Mouse (Mus musculus) midbrain, embryonic 16.5 days (tissue): Measurements from ENCODE around the gene Ulk4. TPM values are rescaled to one million over a fixed set of nuclear protein-coding genes. Genes with fewer than 3 reads are reported as not detected.

Source experiments
- ATAC-seq: fragments of 200-750 bp; cut with Nextera tagmentation; 2 replicates; pipeline ENCODE4 v1.8.0; 2017; ENCODE audit warnings: moderate TSS enrichment
- H3K27ac ChIP-seq: fragments of 300-500 bp; sonication (generic); 2 replicates; pipeline ENCODE4 v1.5.1; 2014; ENCODE audit warnings: mild to moderate bottlenecking, low read length, mixed read lengths
- H3K27me3 ChIP-seq: fragments of 300-500 bp; sonication (generic); 2 replicates; pipeline ENCODE4 v1.6.1; 2014; ENCODE audit warnings: low read depth, low read length, mixed read lengths; ENCODE audit not compliant: control insufficient read depth, insufficient read depth
- H3K36me3 ChIP-seq: fragments of 300-500 bp; sonication (generic); 2 replicates; pipeline ENCODE4 v1.6.1; 2014; ENCODE audit warnings: mild to moderate bottlenecking, low read length, moderate library complexity, mixed read lengths; ENCODE audit not compliant: control insufficient read depth, insufficient read depth
- H3K4me1 ChIP-seq: fragments of 300-500 bp; sonication (generic); 2 replicates; pipeline ENCODE4 v1.6.1; 2014; ENCODE audit warnings: mild to moderate bottlenecking, low read length, mixed read lengths; ENCODE audit not compliant: control insufficient read depth, insufficient read depth
- H3K4me2 ChIP-seq: fragments of 300-500 bp; sonication (generic); 2 replicates; pipeline ENCODE4 v1.6.1; 2014; ENCODE audit warnings: mild to moderate bottlenecking, low read length, mixed read lengths
- H3K4me3 ChIP-seq: fragments of 300-500 bp; sonication (generic); 2 replicates; pipeline ENCODE4 v1.5.1; 2014; ENCODE audit warnings: low read depth, mild to moderate bottlenecking, low read length, moderate library complexity, mixed read lengths
- H3K9ac ChIP-seq: fragments of 300-500 bp; sonication (generic); 2 replicates; pipeline ENCODE4 v1.6.1; 2014; ENCODE audit warnings: low read depth, low read length, mixed read lengths
- H3K9me3 ChIP-seq: fragments of 300-500 bp; sonication (generic); replicated peaks from 2 replicates; pipeline ENCODE4 v1.6.1; 2014; ENCODE audit warnings: mild to moderate bottlenecking, low read length, mixed read lengths; ENCODE audit not compliant: control insufficient read depth, poor library complexity, severe bottlenecking
- WGBS: fragments of 180-500 bp; shearing (Covaris S2); extraction: QIAGEN DNeasy Blood & Tissue Kit; methylation state at CpG from one replicate; pipeline ENCODE4 v1.1.7; 2014; 5-methylcytosine and 5-hydroxymethylcytosine counted together
- polyA plus RNA-seq: library from polyadenylated mRNA; unstranded; fragments of >200 nt; fragmentation: Nextera tagmentation; extraction: Ambion mirVana; gene quantifications from 2 replicates; pipeline ENCODE4 v1.2.1, GENCODE M21; 2015

Ulk4 gene
- polyA plus RNA-seq, 1 experiment from 2014 or later, result 112 TPM

- whole genome bisulfite sequencing, result 87% methylated on average over 8 of the region's 8 CpGs
- peaks cover 23% of the 10 kb centered on the region for H3K4me1 ChIP-seq
- ATAC-seq, result no peak
Measured at GRCm38 (mm10) chr9:120983849-120984248, 293.1 kb downstream of the Ulk4 start.

GRCm38 (mm10) chr9:120981777-120982176 lies 295.2 kb downstream of the Ulk4 start:
- 80% methylated on average over 7 of the region's 7 CpGs for WGBS
- H3K4me1 ChIP-seq, result peaks cover 15% of the 10 kb centered on the region
- H3K27me3 ChIP-seq, result no peaks in the 10 kb centered on the region
- H3K36me3 ChIP-seq, result no peaks in the 10 kb centered on the region
- H3K9me3 ChIP-seq, result no peaks in the 10 kb centered on the region
- H3K4me2 ChIP-seq, result no peak overlapping the region
- no peak for ATAC-seq
- H3K27ac ChIP-seq, result no peak overlapping the region
- H3K9ac ChIP-seq, result no peak overlapping the region
- no peak overlapping the region for H3K4me3 ChIP-seq

More at GRCm38 (mm10) chr9:120983849-120984248, 293.1 kb downstream of the Ulk4 start:
- Histone ChIP-seq H3K4me3 (no peak overlapping the region), H3K27me3 (no peaks in the 10 kb centered on the region), H3K9me3 (no peaks in the 10 kb centered on the region), H3K4me2 (no peak overlapping the region), H3K36me3 (no peaks in the 10 kb centered on the region), H3K9ac (no peak overlapping the region), H3K27ac (no peak overlapping the region)

GRCm38 (mm10) chr9:120976856-120977255 lies 300.1 kb downstream of the Ulk4 start:
- Histone ChIP-seq H3K9me3 (no peaks in the 10 kb centered on the region), H3K4me3 (no peak overlapping the region), H3K36me3 (no peaks in the 10 kb centered on the region), H3K4me2 (no peak overlapping the region), H3K27me3 (no peaks in the 10 kb centered on the region), H3K27ac (no peak overlapping the region), H3K4me1 (peaks cover 19% of the 10 kb centered on the region), H3K9ac (no peak overlapping the region)
- no peak for ATAC-seq
- WGBS, result 94% methylated on average over 4 of the region's 4 CpGs

- WGBS, result 53% methylated on average over 5 of the region's 5 CpGs
Measured at GRCm38 (mm10) chr9:120976158-120976557, 300.8 kb downstream of the Ulk4 start.

GRCm38 (mm10) chr9:120974209-120974608 lies 302.8 kb downstream of the Ulk4 start:
- Histone ChIP-seq H3K27ac (no peak overlapping the region), H3K9ac (no peak overlapping the region), H3K27me3 (no peaks in the 10 kb centered on the region), H3K36me3 (peaks cover 3% of the 10 kb centered on the region), H3K4me3 (no peak overlapping the region), H3K4me1 (peaks cover 5% of the 10 kb centered on the region; the same call in 1 of the 2 replicates), H3K4me2 (no peak overlapping the region), H3K9me3 (no peaks in the 10 kb centered on the region)
- no peak for ATAC-seq
- WGBS, result 92% methylated on average over 2 of the region's 2 CpGs

More at GRCm38 (mm10) chr9:120976158-120976557, 300.8 kb downstream of the Ulk4 start:
- H3K9ac ChIP-seq, result no peak overlapping the region
- H3K4me2 ChIP-seq, result no peak overlapping the region
- ATAC-seq, result no peak
- H3K4me3 ChIP-seq, result no peak overlapping the region
- H3K27ac ChIP-seq, result no peak overlapping the region
- no peaks in the 10 kb centered on the region for H3K27me3 ChIP-seq
- H3K4me1 ChIP-seq, result peaks cover 12% of the 10 kb centered on the region
- no peaks in the 10 kb centered on the region for H3K9me3 ChIP-seq
- H3K36me3 ChIP-seq, result no peaks in the 10 kb centered on the region

- Histone ChIP-seq H3K4me3 (no peak overlapping the region), H3K36me3 (peaks cover 11% of the 10 kb centered on the region), H3K9ac (no peak overlapping the region), H3K4me1 (peaks cover 5% of the 10 kb centered on the region; the same call in 1 of the 2 replicates), H3K9me3 (no peaks in the 10 kb centered on the region), H3K4me2 (no peak overlapping the region), H3K27ac (no peak overlapping the region), H3K27me3 (no peaks in the 10 kb centered on the region)
- 80% methylated on average over 6 of the region's 6 CpGs for WGBS
- ATAC-seq, result no peak
Measured at GRCm38 (mm10) chr9:120973026-120973515, 303.9 kb downstream of the Ulk4 start.

- Histone ChIP-seq H3K4me2 (no peak overlapping the region), H3K4me3 (no peak overlapping the region), H3K27me3 (no peaks in the 10 kb centered on the region), H3K9ac (no peak overlapping the region), H3K4me1 (peaks cover 4% of the 10 kb centered on the region), H3K36me3 (peaks cover 23% of the 10 kb centered on the region), H3K27ac (no peak overlapping the region), H3K9me3 (no peaks in the 10 kb centered on the region)
- no peak for ATAC-seq
- WGBS, result 78% methylated on average over 10 of the region's 10 CpGs
Measured at GRCm38 (mm10) chr9:120965007-120965406, 312.0 kb downstream of the Ulk4 start.

GRCm38 (mm10) chr9:120964224-120964623 lies 312.8 kb downstream of the Ulk4 start:
- Histone ChIP-seq H3K27ac (no peak overlapping the region), H3K4me1 (peaks cover 4% of the 10 kb centered on the region), H3K9ac (no peak overlapping the region), H3K9me3 (no peaks in the 10 kb centered on the region), H3K36me3 (peaks cover 25% of the 10 kb centered on the region), H3K27me3 (no peaks in the 10 kb centered on the region), H3K4me3 (no peak overlapping the region), H3K4me2 (no peak overlapping the region)
- WGBS, result 83% methylated on average over 5 of the region's 5 CpGs
- ATAC-seq, result no peak

- Histone ChIP-seq H3K9me3 (no peaks in the 10 kb centered on the region), H3K9ac (no peak overlapping the region), H3K27ac (no peak overlapping the region), H3K4me1 (peaks cover 4% of the 10 kb centered on the region), H3K4me3 (no peak overlapping the region), H3K4me2 (no peak overlapping the region), H3K27me3 (no peaks in the 10 kb centered on the region), H3K36me3 (peaks cover 25% of the 10 kb centered on the region)
- WGBS, result 85% methylated on average over 3 of the region's 3 CpGs
- ATAC-seq, result no peak
Measured at GRCm38 (mm10) chr9:120963720-120964119, 313.3 kb downstream of the Ulk4 start.
